Mouse (Mus musculus) heart, embryonic 16.5 days (tissue): ENCODE data around the gene Prkg1. TPM values are rescaled to one million over a fixed set of nuclear protein-coding genes. Genes with fewer than 3 reads are reported as not detected.

Experiments used
- ATAC-seq: fragments of 200-750 bp; cut with Nextera tagmentation; replicated peaks from 2 replicates; pipeline ENCODE4 v1.8.0; 2017; ENCODE audit warnings: moderate number of reproducible peaks; ENCODE audit not compliant: insufficient read depth, low FRiP score; ENCODE audit errors: extremely low read depth
- H3K27ac ChIP-seq: fragments of 300-500 bp; sonication (generic); 2 replicates; pipeline ENCODE4 v1.5.1; 2014; ENCODE audit warnings: mild to moderate bottlenecking, low read length, control low read depth, moderate library complexity
- H3K27me3 ChIP-seq: fragments of 300-500 bp; sonication (generic); 2 replicates; pipeline ENCODE4 v1.6.1; 2014; ENCODE audit warnings: low read length, mixed read lengths; ENCODE audit not compliant: control insufficient read depth, insufficient read depth
- H3K36me3 ChIP-seq: fragments of 300-500 bp; sonication (generic); 2 replicates; pipeline ENCODE4 v1.6.1; 2014; ENCODE audit not compliant: control insufficient read depth, insufficient read depth
- H3K4me1 ChIP-seq: fragments of 300-500 bp; sonication (generic); 2 replicates; pipeline ENCODE4 v1.6.1; 2014; ENCODE audit warnings: low read length, mixed read lengths; ENCODE audit not compliant: control insufficient read depth, insufficient read depth
- H3K4me2 ChIP-seq: fragments of 300-500 bp; sonication (generic); 2 replicates; pipeline ENCODE4 v1.6.1; 2014; ENCODE audit warnings: low read depth, mild to moderate bottlenecking, control low read depth, low read length
- H3K4me3 ChIP-seq: fragments of 300-500 bp; sonication (generic); 2 replicates; pipeline ENCODE4 v1.5.1; 2014; ENCODE audit warnings: mild to moderate bottlenecking, control low read depth, low read length
- H3K9ac ChIP-seq: fragments of 300-500 bp; sonication (generic); 2 replicates; pipeline ENCODE4 v1.6.1; 2014; ENCODE audit warnings: low read length, control low read depth
- H3K9me3 ChIP-seq: fragments of 300-500 bp; sonication (generic); replicated peaks from 2 replicates; pipeline ENCODE4 v1.6.1; 2016; ENCODE audit warnings: low read length; ENCODE audit not compliant: control insufficient read depth
- WGBS: fragments of 180-500 bp; shearing (Covaris S2); extraction: QIAGEN DNeasy Blood & Tissue Kit; methylation state at CpG from one replicate; pipeline ENCODE4 v1.1.7; 2014; 5-methylcytosine and 5-hydroxymethylcytosine counted together
- polyA plus RNA-seq: library from polyadenylated mRNA; unstranded; fragments of >200 nt; fragmentation: Nextera tagmentation; extraction: Ambion mirVana; gene quantifications from 2 replicates; pipeline ENCODE4 v1.2.1, GENCODE M21; 2015

The Prkg1 gene
- polyA plus RNA-seq, 1 experiment from 2014 or later = 6.5 TPM

- H3K4me1 ChIP-seq = no peaks in the 10 kb centered on the region
- no peak overlapping the region for H3K4me3 ChIP-seq
- H3K9ac ChIP-seq = no peak overlapping the region
- no peak overlapping the region for H3K27ac ChIP-seq
- no peak for ATAC-seq
- no peaks in the 10 kb centered on the region for H3K27me3 ChIP-seq
- H3K4me2 ChIP-seq = no peak overlapping the region
- WGBS = 87% methylated on average over 4 of the region's 4 CpGs
- H3K9me3 ChIP-seq = no peaks in the 10 kb centered on the region
- H3K36me3 ChIP-seq = no peaks in the 10 kb centered on the region
Observed at GRCm38 (mm10) chr19:30851023-30851422, 913.8 kb downstream of the Prkg1 start.

DNA sequence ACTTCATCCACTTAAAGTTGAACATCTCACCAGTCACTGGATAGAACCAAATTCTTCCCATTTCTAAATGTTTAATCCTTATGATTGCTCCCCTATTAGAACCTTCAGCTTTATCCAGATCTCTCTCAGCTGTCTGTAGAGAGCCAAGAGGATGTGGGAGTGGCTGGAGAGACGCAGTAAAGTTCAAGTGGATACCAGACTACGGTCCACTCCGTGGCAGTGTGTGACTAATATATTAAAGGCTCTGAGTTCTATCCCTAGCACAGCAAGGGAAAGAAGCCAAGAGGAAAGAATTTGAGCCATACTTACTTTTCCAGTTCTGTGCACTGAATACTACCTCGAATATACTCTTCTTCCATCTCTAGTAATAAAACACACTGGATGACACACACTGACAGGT, 919.9 kb downstream of the Prkg1 start:
- Histone ChIP-seq H3K4me1 (peaks cover 2% of the 10 kb centered on the region; the same call in 1 of the 2 replicates), H3K4me2 (no peak overlapping the region), H3K4me3 (no peak overlapping the region), H3K27me3 (no peaks in the 10 kb centered on the region), H3K27ac (no peak overlapping the region), H3K36me3 (no peaks in the 10 kb centered on the region), H3K9me3 (no peaks in the 10 kb centered on the region), H3K9ac (no peak overlapping the region)
- ATAC-seq = no peak
- 34% methylated on average over 4 of the region's 4 CpGs for WGBS

DNA sequence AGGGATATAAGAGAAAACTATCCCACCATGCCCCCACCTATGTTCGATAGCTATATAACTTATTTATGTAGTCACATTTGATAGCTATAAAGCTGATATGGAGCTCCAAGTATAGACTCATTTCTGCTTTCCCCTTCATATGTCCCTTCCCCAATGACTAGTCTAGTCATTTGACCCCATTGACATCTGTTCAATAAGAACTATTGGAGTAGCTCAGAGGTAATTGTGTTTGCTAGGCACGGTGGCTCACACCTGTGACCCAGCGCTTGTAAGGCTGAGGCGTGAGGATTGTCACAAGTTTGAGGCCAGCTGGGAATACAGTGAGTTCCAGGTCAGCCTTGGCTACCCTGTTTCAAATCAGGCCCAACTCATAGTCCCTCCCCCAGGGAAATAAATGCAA, 921.2 kb downstream of the Prkg1 start:
- Histone ChIP-seq H3K27ac (no peak overlapping the region), H3K9me3 (no peaks in the 10 kb centered on the region), H3K4me1 (peaks cover 2% of the 10 kb centered on the region; the same call in 1 of the 2 replicates), H3K27me3 (no peaks in the 10 kb centered on the region), H3K9ac (no peak overlapping the region), H3K4me2 (no peak overlapping the region), H3K36me3 (no peaks in the 10 kb centered on the region), H3K4me3 (no peak overlapping the region)
- ATAC-seq = no peak
- 68% methylated on average over 4 of the region's 4 CpGs for WGBS

DNA sequence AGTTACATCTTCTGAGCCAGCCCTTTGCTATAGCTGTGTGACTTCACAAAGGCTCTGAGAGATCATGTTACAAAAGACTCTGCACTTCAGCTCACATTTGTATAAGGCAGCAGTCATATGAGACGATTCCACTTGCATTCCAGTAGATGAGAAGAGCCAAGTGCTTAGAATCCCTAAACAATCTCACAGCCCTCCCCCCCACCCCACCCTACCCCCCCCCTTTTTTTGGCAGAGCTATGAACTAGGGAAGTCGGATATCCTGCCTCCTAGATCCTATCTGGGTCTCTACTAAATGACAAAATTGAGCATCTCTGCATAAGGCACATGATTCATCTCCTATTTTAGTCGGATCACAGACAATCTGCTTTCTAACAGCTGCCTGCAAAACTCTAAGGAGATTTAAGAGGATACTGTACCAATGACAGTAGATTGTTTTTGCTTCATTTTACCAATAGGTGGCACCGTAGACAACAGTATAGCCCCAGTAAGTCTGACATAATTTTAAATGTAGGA, 921.7 kb downstream of the Prkg1 start:
- H3K36me3 ChIP-seq = no peaks in the 10 kb centered on the region
- WGBS = 3% methylated on average over 4 of the region's 4 CpGs
- H3K4me2 ChIP-seq = no peak overlapping the region
- peak; percentile 63 for ATAC-seq
- H3K9me3 ChIP-seq = no peaks in the 10 kb centered on the region
- H3K27me3 ChIP-seq = no peaks in the 10 kb centered on the region
- no peak overlapping the region for H3K27ac ChIP-seq
- H3K4me3 ChIP-seq = no peak overlapping the region
- H3K4me1 ChIP-seq = peaks cover 2% of the 10 kb centered on the region; the same call in 1 of the 2 replicates
- H3K9ac ChIP-seq = no peak overlapping the region

GRCm38 (mm10) chr19:30842640-30843039, 922.2 kb downstream of the Prkg1 start:
- WGBS = 31% methylated on average over 1 of the region's 1 CpGs
- Histone ChIP-seq H3K4me1 (peaks cover 2% of the 10 kb centered on the region; the same call in 1 of the 2 replicates), H3K4me2 (no peak overlapping the region), H3K9ac (no peak overlapping the region), H3K4me3 (no peak overlapping the region), H3K27me3 (no peaks in the 10 kb centered on the region), H3K36me3 (no peaks in the 10 kb centered on the region), H3K9me3 (no peaks in the 10 kb centered on the region), H3K27ac (no peak overlapping the region)
- ATAC-seq = no peak

DNA sequence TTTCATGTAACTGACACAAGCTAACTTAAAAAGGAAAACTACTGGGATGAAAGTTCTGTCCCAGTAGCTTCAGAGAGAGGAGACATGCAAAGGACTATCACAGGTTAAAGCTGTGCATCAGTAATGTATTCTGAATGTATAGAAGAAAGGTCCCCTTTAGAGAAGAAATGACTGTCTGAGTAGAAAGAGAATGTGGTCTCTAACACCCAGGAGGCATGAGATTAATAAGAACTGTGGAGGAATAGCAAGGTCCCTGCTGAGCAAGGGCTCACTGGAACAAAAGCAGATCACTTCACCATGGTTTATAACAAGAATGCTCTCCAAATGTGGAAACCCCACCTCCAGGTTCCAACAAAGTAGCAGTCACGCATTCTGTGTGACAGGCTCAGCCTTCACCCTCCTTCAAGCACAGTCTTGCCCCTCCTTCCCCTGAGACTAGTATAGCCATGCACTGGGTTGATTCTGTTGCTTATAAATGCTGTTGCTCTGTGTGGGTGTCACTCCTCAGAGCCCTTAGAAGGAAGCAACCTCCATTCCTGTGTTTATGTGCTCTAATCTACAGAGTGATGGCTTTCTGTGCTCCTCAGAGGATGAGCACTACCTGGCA, 931.7 kb downstream of the Prkg1 start:
- Histone ChIP-seq H3K36me3 (no peaks in the 10 kb centered on the region), H3K4me3 (no peak overlapping the region), H3K9me3 (no peaks in the 10 kb centered on the region; the same call in 1 of the 2 replicates), H3K27ac (no peak overlapping the region), H3K27me3 (no peaks in the 10 kb centered on the region), H3K4me1 (no peaks in the 10 kb centered on the region), H3K4me2 (no peak overlapping the region), H3K9ac (no peak overlapping the region)
- ATAC-seq = no peak
- 40% methylated on average over 1 of the region's 1 CpGs for WGBS

- Histone ChIP-seq H3K36me3 (no peaks in the 10 kb centered on the region), H3K9me3 (no peaks in the 10 kb centered on the region; the same call in 1 of the 2 replicates), H3K4me3 (no peak overlapping the region), H3K4me1 (no peaks in the 10 kb centered on the region), H3K9ac (no peak overlapping the region), H3K4me2 (no peak overlapping the region), H3K27me3 (no peaks in the 10 kb centered on the region), H3K27ac (no peak overlapping the region)
- WGBS = 76% methylated on average over 7 of the region's 7 CpGs
- no peak for ATAC-seq
Observed at GRCm38 (mm10) chr19:30829231-30829775, 935.5 kb downstream of the Prkg1 start.

DNA sequence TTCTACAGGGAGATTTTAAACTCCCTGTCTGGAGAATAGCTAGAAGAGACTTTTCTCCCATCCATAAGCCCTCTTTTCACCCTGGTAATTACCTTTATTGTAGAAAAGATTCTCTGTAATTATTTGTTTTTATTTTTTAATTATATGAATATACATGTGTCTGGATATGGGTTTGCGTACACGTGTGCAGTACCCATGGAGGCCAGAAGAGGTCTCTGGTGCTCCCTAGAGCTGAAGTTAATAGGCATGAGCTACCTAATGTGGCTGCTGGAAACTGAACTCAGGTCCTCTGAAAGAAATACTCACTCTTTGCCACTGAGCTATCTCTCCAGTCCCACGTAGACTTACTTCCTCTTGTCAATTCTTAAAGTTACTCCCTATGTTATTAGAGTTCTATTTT, 937.0 kb downstream of the Prkg1 start:
- H3K4me1 ChIP-seq = no peaks in the 10 kb centered on the region
- H3K27ac ChIP-seq = no peak overlapping the region
- 80% methylated on average over 3 of the region's 3 CpGs for WGBS
- no peak for ATAC-seq
- no peak overlapping the region for H3K9ac ChIP-seq
- no peaks in the 10 kb centered on the region; the same call in none of the 2 replicates for H3K9me3 ChIP-seq
- H3K36me3 ChIP-seq = no peaks in the 10 kb centered on the region
- H3K4me3 ChIP-seq = no peak overlapping the region
- H3K4me2 ChIP-seq = no peak overlapping the region
- no peaks in the 10 kb centered on the region for H3K27me3 ChIP-seq

DNA sequence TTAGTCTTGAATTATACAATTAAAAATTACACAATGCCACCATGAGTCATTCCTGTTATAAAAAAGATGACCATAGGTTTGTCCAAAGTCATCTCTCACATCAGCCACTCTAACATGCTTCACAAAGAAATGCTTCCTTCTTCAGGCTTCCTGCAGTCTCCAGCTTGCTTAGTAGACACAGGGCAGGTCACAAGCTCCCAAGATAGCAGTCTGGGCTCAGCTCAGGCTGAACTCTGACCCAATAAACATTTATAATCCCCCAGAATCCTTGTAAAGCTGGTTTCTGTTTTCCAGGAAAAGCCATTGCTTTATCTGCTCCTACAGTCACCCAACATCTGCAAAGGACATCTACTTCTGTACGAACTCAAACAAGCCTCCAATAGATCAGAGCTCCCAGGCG, 938.7 kb downstream of the Prkg1 start:
- no peak overlapping the region for H3K4me3 ChIP-seq
- H3K9me3 ChIP-seq = no peaks in the 10 kb centered on the region; the same call in none of the 2 replicates
- H3K27me3 ChIP-seq = no peaks in the 10 kb centered on the region
- no peak overlapping the region for H3K9ac ChIP-seq
- H3K36me3 ChIP-seq = no peaks in the 10 kb centered on the region
- no peaks in the 10 kb centered on the region for H3K4me1 ChIP-seq
- no peak overlapping the region for H3K27ac ChIP-seq
- WGBS = 59% methylated on average over 2 of the region's 2 CpGs
- no peak for ATAC-seq
- no peak overlapping the region for H3K4me2 ChIP-seq
